Mouse (Mus musculus): ENCODE measurements at regions not wholly inside any gene's neighbourhood (a gene's known extent, or its start where the extent isn't known, plus 50 kb on each side); places are given as distances from the start of the nearest gene placed in this dataset.

DNA sequence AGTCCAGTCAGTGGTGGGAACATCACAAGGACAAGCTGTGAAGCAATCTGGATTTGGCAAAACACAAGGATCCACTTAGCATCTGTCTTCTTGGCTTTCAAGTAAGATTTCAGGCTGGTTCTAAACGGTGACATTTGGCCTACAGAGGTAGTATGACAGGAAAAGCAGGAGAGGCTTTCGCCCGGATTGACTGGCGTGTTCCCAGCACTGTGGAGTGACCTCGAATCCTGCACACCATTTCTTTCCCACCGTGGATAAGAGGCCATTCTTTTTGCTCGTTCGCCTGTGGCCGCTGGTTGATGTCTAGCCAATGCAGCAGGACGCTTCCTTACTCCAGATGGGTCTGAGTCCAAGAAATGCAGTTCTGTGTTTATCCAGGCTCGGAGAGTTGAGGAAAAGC, 99.6 kb upstream of the Nfe2l3 start:
- no peaks in the 10 kb centered on the region for H3K27me3 ChIP-seq
- WGBS, result 46% methylated on average over 11 of the region's 11 CpGs
- no peaks in the 10 kb centered on the region for H3K36me3 ChIP-seq
- ATAC-seq (ENCODE audit: insufficient number of reproducible peaks, insufficient read depth, low FRiP score, low TSS enrichment), result no peak
- H3K9me3 ChIP-seq, result no peaks in the 10 kb centered on the region
- H3K4me3 ChIP-seq, result no peak overlapping the region
- peak overlapping the region; percentile 91 for H3K27ac ChIP-seq
- no peak overlapping the region for H3K4me2 ChIP-seq (replicated peaks)
- peaks cover 33% of the 10 kb centered on the region for H3K4me1 ChIP-seq
- H3K9ac ChIP-seq, result no peak overlapping the region

DNA sequence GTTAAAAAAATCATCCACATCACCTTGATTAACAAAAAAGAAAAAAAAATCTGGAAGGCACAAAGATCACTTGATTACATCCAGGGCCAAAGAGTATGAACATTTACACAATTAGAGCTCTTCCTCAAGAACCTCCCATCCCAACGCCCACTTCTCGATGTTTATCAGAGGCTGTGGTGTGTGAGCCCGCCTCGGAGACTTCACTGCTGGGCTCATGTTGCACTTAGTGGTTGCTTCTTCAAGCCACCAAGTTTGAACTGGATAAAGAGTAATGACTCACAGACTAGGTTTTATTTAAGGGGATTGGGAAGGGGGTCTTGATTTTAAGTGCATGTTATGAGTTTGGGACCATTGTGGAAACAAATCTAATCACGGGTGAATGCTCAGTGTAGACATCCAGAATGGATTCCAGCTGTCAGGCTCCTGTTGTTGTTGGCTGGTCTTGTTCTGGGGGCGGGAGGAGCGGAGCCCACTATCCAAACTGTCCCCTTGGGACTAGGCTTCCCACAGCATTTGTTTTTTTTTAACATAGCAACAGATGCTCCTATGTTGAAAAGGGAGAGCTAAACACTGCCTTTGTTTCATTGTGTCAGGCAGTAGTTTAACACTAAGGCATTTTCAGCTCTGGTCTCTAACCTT, 98.6 kb upstream of the Nfe2l3 start:
- H3K27me3 ChIP-seq, result no peaks in the 10 kb centered on the region
- H3K9me3 ChIP-seq, result no peaks in the 10 kb centered on the region
- no peak overlapping the region for H3K4me3 ChIP-seq
- H3K27ac ChIP-seq, result peak overlapping the region; percentile 91
- 0 out of 2 replicates have a peak overlapping the region, but pooled peaks have one; percentile 12 for H3K4me2 ChIP-seq (replicated peaks)
- 11% methylated on average over 7 of the region's 7 CpGs for WGBS
- peak; percentile 78 for ATAC-seq (ENCODE audit: insufficient number of reproducible peaks, insufficient read depth, low FRiP score, low TSS enrichment)
- no peak overlapping the region for H3K9ac ChIP-seq
- peaks cover 38% of the 10 kb centered on the region for H3K4me1 ChIP-seq
- no peaks in the 10 kb centered on the region for H3K36me3 ChIP-seq

DNA sequence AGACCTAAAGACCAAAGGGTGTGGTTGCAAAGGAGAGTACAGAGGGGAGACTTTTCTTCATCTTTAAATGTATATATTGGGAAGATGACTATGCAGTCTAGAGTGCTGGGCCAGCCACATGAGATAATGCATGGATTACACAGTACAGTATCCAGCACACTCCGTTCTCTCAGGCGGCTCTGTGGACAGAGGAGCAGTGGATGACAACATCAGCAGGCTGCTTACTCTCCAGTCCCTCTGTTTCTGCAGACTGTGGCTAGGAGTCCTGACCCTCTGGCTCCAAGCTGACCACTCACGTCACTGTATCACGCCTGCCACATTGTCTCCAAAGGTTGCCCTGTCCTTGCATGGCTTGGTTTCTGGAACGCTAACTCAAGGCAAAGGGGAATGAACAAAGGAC, 97.2 kb upstream of the Nfe2l3 start:
- H3K4me1 ChIP-seq, result peaks cover 39% of the 10 kb centered on the region
- no peak; the same call in 1 of the 2 replicates for ATAC-seq (ENCODE audit: insufficient number of reproducible peaks, insufficient read depth, low FRiP score, low TSS enrichment)
- peak overlapping the region; percentile 91 for H3K27ac ChIP-seq
- no peak overlapping the region for H3K4me2 ChIP-seq (replicated peaks)
- H3K9ac ChIP-seq, result no peak overlapping the region
- no peaks in the 10 kb centered on the region for H3K9me3 ChIP-seq
- 84% methylated on average over 5 of the region's 5 CpGs for WGBS
- no peaks in the 10 kb centered on the region for H3K36me3 ChIP-seq
- H3K27me3 ChIP-seq, result no peaks in the 10 kb centered on the region
- H3K4me3 ChIP-seq, result no peak overlapping the region

DNA sequence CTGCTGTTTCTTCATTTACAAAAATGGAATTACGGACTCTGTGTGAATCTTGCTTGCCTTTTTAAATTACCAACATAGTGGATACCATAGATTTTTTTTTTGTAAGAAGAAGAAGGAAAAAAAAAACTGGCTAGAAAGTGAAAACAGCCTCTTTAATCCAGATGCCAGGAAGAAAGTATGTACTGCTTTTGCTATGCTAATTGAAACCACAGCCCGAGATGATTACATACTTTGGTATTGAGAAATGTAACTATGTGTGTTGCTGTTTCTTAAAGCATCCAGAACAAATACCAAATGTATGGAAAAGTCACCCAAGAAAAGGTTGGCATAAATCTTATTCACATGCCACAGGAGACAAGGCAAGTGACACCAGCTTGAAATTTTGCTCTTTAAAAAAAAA, 93.2 kb upstream of the Nfe2l3 start:
- no peaks in the 10 kb centered on the region for H3K36me3 ChIP-seq
- no peak for ATAC-seq (ENCODE audit: insufficient number of reproducible peaks, insufficient read depth, low FRiP score, low TSS enrichment)
- 53% methylated on average over 2 of the region's 2 CpGs for WGBS
- no peak overlapping the region for H3K27ac ChIP-seq
- H3K9ac ChIP-seq, result no peak overlapping the region
- H3K27me3 ChIP-seq, result no peaks in the 10 kb centered on the region
- H3K4me1 ChIP-seq, result peaks cover 21% of the 10 kb centered on the region
- no peak overlapping the region for H3K4me2 ChIP-seq (replicated peaks)
- H3K4me3 ChIP-seq, result no peak overlapping the region
- no peaks in the 10 kb centered on the region for H3K9me3 ChIP-seq

DNA sequence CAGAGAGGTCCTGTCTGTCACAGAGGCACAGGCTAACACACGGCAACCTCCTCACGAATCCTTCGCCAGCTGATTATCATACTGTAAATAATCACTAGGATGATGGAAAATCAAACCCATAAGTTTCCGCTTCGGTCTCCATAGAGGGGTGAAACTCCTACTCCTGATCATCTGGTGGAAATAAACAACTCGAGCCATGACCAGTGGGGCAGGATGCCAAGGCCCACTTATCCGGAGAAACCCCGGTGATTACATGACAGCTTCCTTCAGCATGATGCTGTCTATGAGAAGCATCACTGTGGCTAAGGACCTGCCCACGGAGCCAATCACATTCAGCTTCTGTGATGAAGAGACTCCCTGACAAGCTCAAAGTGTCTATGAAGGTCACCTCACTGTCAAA, 84.7 kb upstream of the Nfe2l3 start:
- H3K9me3 ChIP-seq, result no peaks in the 10 kb centered on the region
- WGBS, result 67% methylated on average over 9 of the region's 9 CpGs
- ATAC-seq (ENCODE audit: insufficient number of reproducible peaks, insufficient read depth, low FRiP score, low TSS enrichment), result no peak

DNA sequence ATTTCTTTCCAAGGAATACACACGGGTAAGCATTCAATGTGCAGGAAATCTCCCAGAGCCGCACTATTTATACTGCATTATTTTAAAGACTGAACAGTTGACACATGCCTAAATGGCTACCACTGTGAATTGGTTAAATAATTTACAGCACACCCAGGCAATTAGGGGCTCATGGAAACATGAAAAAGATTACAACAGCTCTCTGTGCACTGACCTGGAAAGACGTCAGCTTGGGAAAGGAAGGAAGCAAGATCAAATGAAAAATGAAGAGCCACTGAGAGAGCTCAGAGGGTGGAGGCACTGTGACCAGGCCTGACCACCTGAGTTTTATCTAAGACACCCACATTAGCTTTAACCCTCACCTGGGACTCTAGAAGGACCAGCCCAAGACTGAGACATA, 82.7 kb upstream of the Nfe2l3 start:
- Histone ChIP-seq H3K4me3 (no peak overlapping the region), H3K27me3 (no peaks in the 10 kb centered on the region), H3K36me3 (no peaks in the 10 kb centered on the region), H3K4me2 (replicated peaks) (no peak overlapping the region), H3K9ac (no peak overlapping the region), H3K9me3 (no peaks in the 10 kb centered on the region), H3K4me1 (no peaks in the 10 kb centered on the region), H3K27ac (no peak overlapping the region)
- WGBS, result 60% methylated on average over 3 of the region's 3 CpGs
- no peak for ATAC-seq (ENCODE audit: insufficient number of reproducible peaks, insufficient read depth, low FRiP score, low TSS enrichment)

More for the DNA sequence above, 84.7 kb upstream of the Nfe2l3 start:
- no peaks in the 10 kb centered on the region for H3K4me1 ChIP-seq
- peak overlapping the region; percentile 30; the same call in 1 of the 2 replicates for H3K27ac ChIP-seq
- no peaks in the 10 kb centered on the region for H3K27me3 ChIP-seq
- H3K9ac ChIP-seq, result no peak overlapping the region
- H3K4me3 ChIP-seq, result no peak overlapping the region
- H3K36me3 ChIP-seq, result no peaks in the 10 kb centered on the region
- no peak overlapping the region for H3K4me2 ChIP-seq (replicated peaks)

DNA sequence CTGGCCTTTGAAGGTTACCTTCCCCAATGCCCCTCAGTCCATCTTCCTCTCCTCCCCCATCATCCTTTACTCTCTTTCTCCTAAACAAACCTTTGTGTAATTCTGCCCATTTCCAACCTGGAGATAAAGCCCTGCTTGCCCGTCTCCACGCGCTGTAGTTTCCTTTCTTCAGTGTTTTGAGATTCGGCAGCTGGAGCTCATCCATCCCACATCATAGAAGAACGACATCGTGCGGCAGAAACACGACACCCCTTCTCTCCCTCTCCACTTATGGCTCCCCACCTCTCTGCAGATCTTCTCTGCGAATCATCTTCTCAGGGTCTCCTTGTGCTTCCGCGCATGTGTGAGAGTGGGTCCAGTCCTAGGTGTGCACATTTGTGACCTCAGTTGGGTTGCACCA, 77.4 kb upstream of the Nfe2l3 start:
- H3K27ac ChIP-seq, result no peak overlapping the region
- H3K4me3 ChIP-seq, result no peak overlapping the region
- H3K4me2 ChIP-seq (replicated peaks), result no peak overlapping the region
- no peaks in the 10 kb centered on the region for H3K9me3 ChIP-seq
- no peaks in the 10 kb centered on the region for H3K27me3 ChIP-seq
- no peak for ATAC-seq (ENCODE audit: insufficient number of reproducible peaks, insufficient read depth, low FRiP score, low TSS enrichment)
- no peak overlapping the region for H3K9ac ChIP-seq
- WGBS, result 67% methylated on average over 11 of the region's 11 CpGs
- H3K36me3 ChIP-seq, result no peaks in the 10 kb centered on the region
- H3K4me1 ChIP-seq, result no peaks in the 10 kb centered on the region

DNA sequence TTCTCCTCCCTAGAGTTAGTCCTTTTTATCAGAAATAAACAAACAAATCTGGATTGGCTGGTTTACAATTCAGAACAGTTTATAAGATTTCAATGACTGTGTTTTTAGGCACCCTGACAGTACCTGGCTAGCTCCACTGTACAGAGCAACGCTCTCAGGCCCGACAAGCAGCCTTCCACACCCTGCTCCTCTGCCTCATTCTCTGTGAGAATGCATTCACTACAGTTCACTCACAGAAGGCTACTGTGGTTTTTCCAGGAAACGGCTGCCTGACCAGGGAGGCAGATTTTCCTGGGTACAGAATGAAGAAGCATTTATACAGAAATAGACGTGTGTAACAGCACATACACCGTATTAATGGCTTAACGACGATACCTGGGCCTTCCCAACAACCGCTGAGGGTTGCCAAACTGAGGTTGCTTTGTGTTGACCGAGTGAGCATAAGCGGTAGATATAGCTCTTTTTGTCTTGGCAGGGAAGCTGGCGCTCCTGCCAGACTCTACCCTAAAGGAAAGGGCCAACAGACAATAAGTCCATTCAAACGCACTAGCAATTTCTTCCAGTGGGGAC, 70.8 kb upstream of the Nfe2l3 start:
- H3K4me3 ChIP-seq, result no peak overlapping the region
- H3K4me1 ChIP-seq, result no peaks in the 10 kb centered on the region
- no peak overlapping the region for H3K4me2 ChIP-seq (replicated peaks)
- no peak for ATAC-seq (ENCODE audit: insufficient number of reproducible peaks, insufficient read depth, low FRiP score, low TSS enrichment)
- H3K27me3 ChIP-seq, result no peaks in the 10 kb centered on the region
- no peak overlapping the region for H3K9ac ChIP-seq
- no peaks in the 10 kb centered on the region for H3K36me3 ChIP-seq
- peak overlapping the region; percentile 8 for H3K27ac ChIP-seq
- H3K9me3 ChIP-seq, result no peaks in the 10 kb centered on the region
- 43% methylated on average over 12 of the region's 12 CpGs for WGBS

DNA sequence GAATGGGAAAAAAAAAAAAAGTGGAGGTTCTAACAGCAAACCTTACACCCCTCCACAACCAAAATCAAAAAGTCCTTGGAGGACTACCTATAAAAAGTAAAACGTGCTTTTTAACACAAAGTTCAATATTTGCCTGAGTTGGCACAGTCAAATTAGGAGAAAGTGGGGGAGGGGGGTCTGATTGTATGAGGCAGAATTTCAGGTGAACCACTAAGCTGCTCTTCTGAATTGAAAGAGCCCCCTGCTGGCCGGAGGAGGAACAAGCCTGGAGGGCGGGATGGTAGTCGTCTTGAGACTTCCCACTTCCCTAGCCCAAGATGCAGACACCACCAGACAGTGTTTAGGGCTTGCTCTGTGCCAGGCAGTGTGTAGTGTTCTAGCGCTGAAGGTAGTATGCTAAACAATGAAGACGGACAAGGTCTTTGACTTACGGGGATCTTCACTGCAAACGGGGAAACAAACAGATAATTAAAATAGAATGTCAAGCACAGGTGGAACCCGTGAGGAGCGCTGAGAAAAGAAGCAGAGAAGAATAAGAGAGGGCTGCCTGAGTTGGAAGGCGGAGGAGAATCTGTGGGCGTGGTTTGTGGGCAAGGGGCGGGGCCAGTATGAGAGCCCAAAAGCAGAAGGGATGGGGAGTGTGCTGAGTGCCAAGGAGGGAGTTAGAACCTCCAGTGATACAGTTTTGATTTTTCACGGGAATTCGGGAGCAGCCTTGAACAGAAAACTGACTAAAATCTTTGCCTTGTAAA, 69.8 kb upstream of the Nfe2l3 start:
- no peaks in the 10 kb centered on the region for H3K4me1 ChIP-seq
- peak overlapping the region; percentile 18; the same call in 1 of the 2 replicates for H3K27ac ChIP-seq
- H3K36me3 ChIP-seq, result no peaks in the 10 kb centered on the region
- no peaks in the 10 kb centered on the region for H3K9me3 ChIP-seq
- peak overlapping the region; percentile 42 for H3K4me2 ChIP-seq (replicated peaks)
- ATAC-seq (ENCODE audit: insufficient number of reproducible peaks, insufficient read depth, low FRiP score, low TSS enrichment), result peak; percentile 74; the same call in 1 of the 2 replicates
- no peak overlapping the region for H3K9ac ChIP-seq
- H3K27me3 ChIP-seq, result no peaks in the 10 kb centered on the region
- WGBS, result 3% methylated on average over 15 of the region's 15 CpGs
- H3K4me3 ChIP-seq, result 0 out of 2 replicates have a peak overlapping the region, but pooled peaks have one; percentile 17

DNA sequence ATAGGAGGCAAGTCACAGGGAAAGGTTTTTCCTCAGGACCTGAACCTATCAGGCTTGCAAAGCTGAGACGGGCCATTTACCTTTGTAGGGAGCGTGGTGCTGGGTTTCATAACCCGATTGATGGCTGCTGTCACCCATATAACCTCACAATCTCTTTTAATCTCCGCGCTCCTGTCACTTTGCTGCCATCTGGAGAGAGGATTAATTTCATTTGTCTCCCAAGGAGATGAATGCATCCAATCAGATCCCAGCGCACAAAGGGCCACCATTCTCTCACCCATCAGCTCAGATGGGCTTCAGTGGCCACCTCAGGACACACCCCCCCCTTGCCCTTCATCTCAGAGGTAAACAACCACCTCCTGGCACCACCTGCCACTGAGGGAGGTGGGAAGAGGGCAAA, 67.7 kb upstream of the Nfe2l3 start:
- peaks cover 4% of the 10 kb centered on the region; the same call in 1 of the 2 replicates for H3K4me1 ChIP-seq
- WGBS, result 58% methylated on average over 6 of the region's 6 CpGs
- no peak overlapping the region for H3K9ac ChIP-seq
- H3K4me3 ChIP-seq, result no peak overlapping the region
- no peak for ATAC-seq (ENCODE audit: insufficient number of reproducible peaks, insufficient read depth, low FRiP score, low TSS enrichment)
- H3K9me3 ChIP-seq, result no peaks in the 10 kb centered on the region
- no peaks in the 10 kb centered on the region for H3K36me3 ChIP-seq
- no peaks in the 10 kb centered on the region for H3K27me3 ChIP-seq
- H3K4me2 ChIP-seq (replicated peaks), result no peak overlapping the region
- no peak overlapping the region for H3K27ac ChIP-seq

DNA sequence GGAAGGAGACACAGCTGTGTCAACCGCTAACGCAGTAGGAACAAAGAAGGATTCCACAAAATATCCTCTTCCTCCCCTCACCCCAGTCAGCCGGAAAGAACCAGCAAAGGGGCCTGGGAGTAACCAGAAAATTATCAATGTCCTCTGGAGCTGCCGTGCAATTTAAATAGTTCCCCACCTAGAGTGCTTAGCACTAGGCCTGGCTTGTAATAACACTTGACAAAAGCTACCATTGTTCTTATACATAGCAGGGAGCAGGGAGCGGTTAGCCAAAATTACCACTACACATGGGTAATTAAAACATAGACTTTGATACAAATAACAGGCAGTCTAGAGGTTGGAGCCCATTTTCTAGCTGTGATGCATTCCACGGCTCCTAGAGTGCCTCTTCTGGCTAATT, 62.7 kb upstream of the Nfe2l3 start:
- Histone ChIP-seq H3K9me3 (no peaks in the 10 kb centered on the region), H3K27ac (no peak overlapping the region), H3K27me3 (no peaks in the 10 kb centered on the region)

DNA sequence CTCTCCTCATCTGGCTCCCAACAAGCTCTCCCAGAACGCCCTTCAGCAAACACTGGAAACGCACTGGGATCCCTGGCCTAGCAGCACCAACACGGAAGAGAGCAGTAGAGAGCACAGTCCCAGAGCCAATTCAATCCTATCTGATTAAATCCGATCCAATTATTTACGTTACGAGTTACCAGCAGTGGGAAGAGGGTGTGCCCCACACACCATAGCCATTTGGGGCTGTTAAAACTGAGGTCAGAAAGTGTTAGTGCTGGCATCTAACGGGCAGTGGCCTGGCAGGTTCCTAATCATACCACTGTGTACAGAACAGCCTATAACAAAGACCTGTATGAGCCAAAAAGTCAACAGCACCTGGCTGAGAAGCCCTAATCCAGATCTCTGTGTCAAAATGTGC, 60.1 kb upstream of the Nfe2l3 start:
- WGBS, result 58% methylated on average over 7 of the region's 7 CpGs
- Histone ChIP-seq H3K36me3 (no peaks in the 10 kb centered on the region), H3K27ac (no peak overlapping the region), H3K4me3 (no peak overlapping the region), H3K4me2 (replicated peaks) (no peak overlapping the region), H3K4me1 (peaks cover 4% of the 10 kb centered on the region; the same call in 1 of the 2 replicates), H3K9ac (no peak overlapping the region), H3K9me3 (no peaks in the 10 kb centered on the region), H3K27me3 (no peaks in the 10 kb centered on the region)
- no peak for ATAC-seq (ENCODE audit: insufficient number of reproducible peaks, insufficient read depth, low FRiP score, low TSS enrichment)

More for the DNA sequence above, 62.7 kb upstream of the Nfe2l3 start:
- no peak for ATAC-seq (ENCODE audit: insufficient number of reproducible peaks, insufficient read depth, low FRiP score, low TSS enrichment)
- H3K4me1 ChIP-seq, result peaks cover 4% of the 10 kb centered on the region; the same call in 1 of the 2 replicates
- H3K9ac ChIP-seq, result no peak overlapping the region
- H3K4me2 ChIP-seq (replicated peaks), result no peak overlapping the region
- 37% methylated on average over 6 of the region's 6 CpGs for WGBS
- no peak overlapping the region for H3K4me3 ChIP-seq
- no peaks in the 10 kb centered on the region for H3K36me3 ChIP-seq
